Mouse (Mus musculus) cerebellum, postnatal 14 days (tissue): ENCODE results near the gene Cog1.

Experiments used
- DNase-seq, 2 experiments: peaks; one replicate each; pipeline ENCODE4 v3.0.0; 2021; ENCODE audit warnings: mixed read lengths in 2 of 2

Gene Cog1

GRCm38 (mm10) chr11:113667704-113668103, 18.7 kb downstream of the Cog1 start:
- DNase-seq = no peak

DNA sequence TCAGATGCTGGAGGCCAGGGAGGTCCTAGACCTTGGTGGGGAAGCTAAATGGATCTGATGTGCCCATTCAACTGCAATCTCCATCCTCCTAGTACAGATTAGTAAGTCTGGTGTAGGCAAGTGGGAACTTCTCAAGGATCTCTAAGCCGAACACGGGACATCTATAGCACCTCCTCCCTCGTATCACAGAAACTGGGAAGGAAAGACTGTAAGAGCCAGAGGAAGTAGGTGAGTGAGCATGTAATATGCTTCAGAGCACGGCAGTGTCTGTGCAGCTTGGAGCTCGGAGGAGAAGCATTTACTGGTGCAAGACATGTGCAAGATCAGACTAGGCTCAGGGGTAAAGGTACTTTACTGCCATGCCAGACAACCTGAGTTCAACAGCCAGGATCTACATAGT, 19.9 kb downstream of the Cog1 start:
- DNase-seq = no peak

DNA sequence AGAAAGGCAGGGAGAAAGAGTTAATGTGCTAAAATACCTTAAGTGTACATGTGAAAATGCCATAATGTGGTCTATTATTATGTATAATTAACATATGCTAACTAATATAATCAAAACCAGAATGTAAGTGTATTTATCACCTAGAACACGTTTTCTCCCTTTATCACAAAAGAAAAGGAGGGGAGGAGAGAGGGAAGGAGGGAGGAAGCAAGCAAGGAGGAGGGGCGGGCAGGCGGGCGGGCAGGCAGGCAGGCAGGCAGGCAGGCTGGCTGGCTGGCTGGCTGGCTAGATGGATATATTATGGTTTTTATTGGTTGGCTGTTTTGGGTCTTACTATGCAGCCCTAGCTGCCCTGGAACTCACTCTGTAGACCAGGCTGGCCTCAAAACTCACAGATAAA, 20.7 kb downstream of the Cog1 start:
- no peak for DNase-seq

- peak; percentile 40 to 46 for DNase-seq
Observed at GRCm38 (mm10) chr11:113673614-113674013, 24.6 kb downstream of the Cog1 start.

DNA sequence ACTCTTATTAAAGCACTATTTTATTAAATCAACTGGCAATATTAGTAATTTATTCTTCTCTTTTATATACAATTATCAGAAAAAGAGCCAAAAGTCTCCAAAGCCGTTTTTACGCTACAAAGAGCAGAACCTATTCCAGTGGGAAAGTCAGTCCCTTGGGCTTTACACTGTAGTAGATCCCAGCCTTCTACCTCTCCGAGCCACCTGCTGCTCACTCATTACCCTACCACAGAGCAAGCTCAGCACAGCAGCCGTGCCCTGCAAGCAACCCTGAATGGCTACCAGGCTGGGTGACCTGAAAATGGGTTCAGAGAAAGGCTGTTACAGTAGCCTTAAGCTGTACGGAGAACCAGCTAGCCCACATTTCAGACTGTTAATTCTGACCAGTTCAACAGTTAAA, 25.6 kb downstream of the Cog1 start:
- DNase-seq = no peak

GRCm38 (mm10) chr11:113676847-113677246, 27.9 kb downstream of the Cog1 start:
- no peak for DNase-seq

- peak; percentile 37 to 44 for DNase-seq
Observed at GRCm38 (mm10) chr11:113677378-113677777, 28.4 kb downstream of the Cog1 start.

DNA sequence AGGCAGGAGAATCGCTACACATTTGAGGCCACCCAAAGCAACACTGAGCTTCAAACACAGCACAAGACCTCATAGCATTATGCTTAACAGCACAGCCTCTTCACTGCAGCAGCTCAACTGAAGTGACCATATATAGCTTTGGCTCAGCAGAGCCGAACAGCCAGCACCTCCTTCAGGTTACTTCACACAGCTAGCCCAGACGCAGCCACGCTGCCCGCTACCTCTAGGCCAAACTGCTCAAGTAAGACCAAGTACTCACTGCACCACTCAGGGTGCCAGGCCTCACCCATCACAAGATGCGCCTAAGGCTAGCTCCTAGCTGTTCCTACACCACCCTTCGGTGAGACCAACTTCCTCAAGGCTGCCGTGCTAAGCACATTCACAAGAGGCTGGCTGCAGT, 29.4 kb downstream of the Cog1 start:
- DNase-seq = no peak

GRCm38 (mm10) chr11:113680954-113681353, 32.0 kb downstream of the Cog1 start:
- DNase-seq = no peak

- DNase-seq = no peak
Observed at GRCm38 (mm10) chr11:113681979-113682378, 33.0 kb downstream of the Cog1 start.

DNA sequence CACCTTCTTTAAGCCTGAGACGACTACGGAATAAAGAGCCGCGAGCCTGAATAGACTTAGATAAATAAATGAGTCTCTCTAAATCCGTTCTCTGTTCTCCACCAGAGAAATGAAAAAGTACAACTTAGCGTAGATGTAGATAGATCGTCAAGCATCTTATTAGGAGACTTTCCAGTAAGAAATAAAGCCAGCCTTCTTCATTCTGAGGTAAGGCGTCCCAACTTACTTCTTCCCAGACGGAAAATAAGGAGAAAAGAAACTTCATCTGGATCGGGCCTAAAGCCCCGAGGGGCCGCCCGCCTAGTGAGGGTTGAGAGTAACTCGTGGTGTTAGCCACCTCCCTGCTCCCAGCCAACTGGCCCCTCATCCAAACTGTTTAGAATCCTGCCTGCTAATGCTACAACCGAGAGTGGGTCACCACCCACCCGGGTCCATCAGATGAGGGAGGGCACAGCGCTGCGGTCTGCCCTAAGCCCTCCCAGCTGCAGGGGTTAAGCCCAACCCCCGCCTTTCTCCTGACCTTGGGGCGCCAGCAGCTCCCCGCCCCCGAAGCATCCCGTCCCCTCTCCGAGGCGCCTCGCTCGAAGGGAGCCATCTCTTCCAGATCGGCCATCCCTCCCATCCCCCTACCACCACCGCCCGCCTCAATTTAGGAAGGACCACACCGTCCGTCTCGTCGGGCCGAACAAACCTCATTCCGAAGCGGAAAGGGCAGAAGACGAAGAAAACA, 34.1 kb downstream of the Cog1 start:
- peak; percentile 62 to 71 for DNase-seq

GRCm38 (mm10) chr11:113683627-113683956, 34.6 kb downstream of the Cog1 start:
- no peak for DNase-seq

DNA sequence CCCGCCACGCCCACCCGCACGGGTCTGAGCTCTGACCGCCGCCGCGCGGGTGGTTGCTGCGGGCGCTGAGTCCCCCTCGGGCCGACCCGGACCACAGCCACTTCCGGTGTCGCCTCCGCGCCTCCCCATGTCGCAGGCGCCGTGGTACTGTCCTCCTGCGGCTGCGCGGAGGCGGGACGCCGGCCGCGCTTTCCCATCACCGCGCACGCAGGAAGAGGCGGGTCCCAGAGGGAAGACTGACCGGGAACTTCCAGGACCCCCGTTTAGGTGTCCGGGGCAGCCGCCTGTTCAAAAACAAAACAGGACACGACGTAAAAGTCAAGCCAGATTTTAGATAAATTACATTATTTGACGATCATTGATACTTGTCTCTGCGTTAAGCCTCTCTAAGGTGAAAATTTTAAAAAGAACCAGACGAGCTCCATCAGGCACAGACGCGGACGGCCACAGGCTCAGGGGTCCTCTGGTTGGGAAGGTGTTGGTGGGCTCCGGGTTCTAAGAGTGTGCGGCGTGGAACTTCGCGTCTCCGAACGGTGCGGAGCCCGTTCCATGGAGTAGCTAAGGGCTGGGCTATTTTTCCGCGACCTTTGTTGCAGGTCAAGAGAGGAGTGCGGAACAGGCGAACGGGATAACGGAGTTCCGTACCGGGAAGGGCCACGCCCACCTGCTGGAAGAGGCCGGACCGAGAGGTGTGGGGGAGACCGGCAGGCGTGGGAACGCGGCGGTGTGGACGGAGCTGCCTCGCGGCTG, 35.2 kb downstream of the Cog1 start, which contains the start of the genes Fam104a and D11Wsu47e:
Gene Fam104a (minus strand): TSS at position 199 of the 750 bp plus-strand sequence.
Gene D11Wsu47e (plus strand): TSS at position 456 of the 750 bp plus-strand sequence.
- DNase-seq = peak; percentile 96 to 97

DNA sequence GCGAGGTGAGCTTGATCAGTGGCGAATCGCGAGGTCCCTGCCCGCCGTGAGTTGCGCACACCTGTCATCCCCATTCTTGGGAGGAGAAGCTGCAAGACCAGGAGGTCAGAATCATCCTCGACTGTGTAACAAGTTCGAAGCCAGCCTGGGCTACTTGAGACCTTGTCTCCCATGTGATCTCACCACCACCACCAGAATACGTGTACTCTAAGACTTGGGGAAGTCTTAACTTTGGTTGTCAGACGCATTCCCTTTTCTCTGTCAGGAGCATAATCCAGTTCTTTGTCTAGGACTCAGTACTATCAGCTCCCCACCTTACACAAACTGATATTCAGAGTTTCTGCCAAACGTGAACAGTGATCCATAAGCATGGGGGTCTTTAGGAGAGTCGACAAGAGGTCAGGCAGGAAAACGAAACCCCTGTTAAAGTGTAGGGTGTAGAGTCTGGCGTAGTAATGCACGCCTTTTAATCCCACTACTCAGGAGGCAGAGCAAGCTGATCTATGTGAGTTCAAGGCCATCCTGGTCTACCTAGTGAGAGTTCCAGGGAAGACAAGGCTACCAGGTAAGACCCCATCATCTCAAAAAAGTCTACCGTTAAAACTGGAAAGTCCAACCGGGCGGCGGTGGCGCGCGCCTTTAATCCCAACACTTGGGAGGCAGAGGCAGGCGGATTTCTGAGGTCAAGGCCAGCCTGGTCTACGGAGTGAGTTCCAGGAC, 35.9 kb downstream of the Cog1 start:
- DNase-seq = no peak

- no peak for DNase-seq
Observed at GRCm38 (mm10) chr11:113687031-113687430, 38.1 kb downstream of the Cog1 start.

- no peak for DNase-seq
Observed at GRCm38 (mm10) chr11:113690506-113690905, 41.5 kb downstream of the Cog1 start.

DNA sequence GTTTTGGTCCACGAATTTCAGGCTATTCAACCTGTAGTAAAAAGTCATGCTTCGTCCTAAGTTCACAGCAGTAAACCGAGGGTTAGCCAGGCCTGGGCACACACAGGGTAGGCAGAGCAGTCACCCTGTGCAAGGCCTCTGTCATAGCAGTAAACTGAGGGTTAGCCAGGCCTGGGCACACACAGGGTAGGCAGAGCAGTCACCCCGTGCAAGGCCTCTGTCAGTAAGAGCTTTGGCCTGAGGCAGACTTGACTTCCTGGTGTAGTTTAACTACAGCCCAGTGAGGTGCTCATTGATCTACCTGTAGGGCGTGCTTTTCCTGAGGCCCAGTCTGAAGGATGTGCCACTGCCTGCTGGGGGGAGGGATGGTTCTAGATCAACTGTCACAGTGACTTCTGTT, 42.3 kb downstream of the Cog1 start:
- no peak for DNase-seq

GRCm38 (mm10) chr11:113691851-113692250, 42.9 kb downstream of the Cog1 start:
- no peak for DNase-seq

DNA sequence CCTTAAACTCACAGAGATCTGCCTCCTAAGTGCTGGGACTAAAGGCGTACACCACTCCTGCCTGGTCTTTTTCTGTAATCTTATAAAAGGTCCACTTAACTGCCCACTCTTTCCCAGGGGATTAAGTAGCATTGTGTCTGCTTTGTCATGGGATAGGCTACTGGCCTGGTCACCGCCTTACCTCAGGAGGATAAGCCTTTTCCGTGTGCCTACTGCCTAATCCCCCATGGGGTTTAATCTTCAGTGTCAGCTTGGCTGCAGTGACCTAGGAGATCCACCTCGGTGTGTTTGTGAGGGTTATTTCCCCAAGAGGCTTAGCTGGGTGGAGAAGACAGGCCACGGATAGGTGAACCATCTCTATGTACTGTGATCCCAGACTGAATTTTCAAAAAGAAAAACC, 48.6 kb downstream of the Cog1 start:
- DNase-seq = no peak

DNA sequence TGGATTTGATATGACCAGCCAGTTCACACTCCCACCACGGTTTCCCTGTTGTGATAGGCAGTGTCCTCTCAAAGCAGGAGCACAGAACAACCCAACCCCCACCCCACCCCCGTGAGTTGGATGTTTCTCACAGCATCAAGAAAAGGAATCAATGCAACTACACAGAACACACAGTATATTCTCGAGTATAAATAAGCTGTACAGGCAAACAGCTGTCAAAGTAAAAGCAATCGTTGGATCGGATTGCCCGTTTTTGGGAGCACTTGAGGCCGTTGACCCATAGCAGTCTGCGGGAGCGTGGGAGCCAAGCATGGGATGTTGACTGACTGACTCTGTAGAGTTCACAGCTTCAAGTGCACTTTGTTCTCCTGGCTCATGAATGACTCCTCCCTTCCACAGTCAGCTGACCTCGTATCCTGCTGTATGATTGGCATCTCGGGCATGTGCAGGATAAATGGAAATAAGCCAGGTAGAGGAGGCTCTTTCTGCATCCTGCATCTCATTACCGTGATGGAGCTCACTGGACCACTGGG, 49.1 kb downstream of the Cog1 start:
- no peak for DNase-seq

DNA sequence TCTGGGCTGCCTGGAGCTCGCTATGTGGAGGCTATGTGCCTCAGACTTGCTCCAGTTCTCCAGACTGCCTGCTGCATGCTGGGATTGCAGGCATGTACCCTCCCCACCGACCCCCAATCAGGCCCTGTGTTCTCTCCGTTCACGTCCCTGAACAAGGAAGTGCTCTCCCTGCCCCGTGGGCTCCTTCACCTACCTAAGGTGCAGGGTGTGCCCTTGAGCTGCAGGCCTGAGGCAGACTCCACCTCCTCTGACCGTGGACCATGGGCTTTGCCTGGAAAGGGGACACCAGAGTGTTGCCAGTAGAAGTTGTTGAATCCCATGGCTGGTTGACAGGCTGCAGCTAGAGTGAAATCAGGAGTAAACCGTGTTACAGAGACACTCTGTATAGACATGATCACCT, 50.7 kb downstream of the Cog1 start:
- no peak for DNase-seq

GRCm38 (mm10) chr11:113703758-113704157, 54.8 kb downstream of the Cog1 start:
- peak; percentile 85 to 88 for DNase-seq

- DNase-seq = no peak
Observed at GRCm38 (mm10) chr11:113705966-113706652, 57.1 kb downstream of the Cog1 start.
